Mouse (Mus musculus) forebrain, embryonic 13.5 days (tissue): ENCODE measurements around the gene Nmnat3. TPM values are rescaled to one million over a fixed set of nuclear protein-coding genes. Genes with fewer than 3 reads are reported as not detected.

Experiments
- polyA plus RNA-seq: library from polyadenylated mRNA; unstranded; fragments of >200 nt; fragmentation: Nextera tagmentation; extraction: Ambion mirVana; gene quantifications from 2 replicates; pipeline ENCODE4 v1.2.1, GENCODE M21; 2015

The Nmnat3 gene
- polyA plus RNA-seq, 1 experiment from 2014 or later = 2.3 TPM

Other genes starting within 250 kb of the Nmnat3 start
- 54.9 and 72.9 TPM in 2 replicates for gene Rbp1, start 135.5 kb downstream of the Nmnat3 start, polyA plus RNA-seq
- not detected in 2 replicates for gene Rbp2, start 198.7 kb downstream of the Nmnat3 start, polyA plus RNA-seq